Mouse (Mus musculus): ENCODE data around the gene Wwc1.
"Not testable (repeated sequence)": the region's sequence is repeated elsewhere in the genome, so short reads cannot be mapped to it uniquely, and the experiment has no call there.

The Wwc1 gene

GRCm38 (mm10) chr11:35882777-35883176, 97.5 kb downstream of the Wwc1 start:
- DNase-seq (ENCODE audit: low read depth, low spot score), result no peak

GRCm38 (mm10) chr11:35878559-35878897, 101.8 kb downstream of the Wwc1 start:
- no peak for DNase-seq (ENCODE audit: low read depth, low spot score)

GRCm38 (mm10) chr11:35877651-35878558, 102.4 kb downstream of the Wwc1 start:
- no peak for DNase-seq (ENCODE audit: low read depth, low spot score)

GRCm38 (mm10) chr11:35873624-35874244, 106.6 kb downstream of the Wwc1 start:
- no peak for DNase-seq (ENCODE audit: low read depth, low spot score)

GRCm38 (mm10) chr11:35870961-35871360, 109.4 kb downstream of the Wwc1 start:
- DNase-seq (ENCODE audit: low read depth, low spot score), result no peak

- DNase-seq (ENCODE audit: low read depth, low spot score), result no peak
These were observed 114.2 kb downstream of the Wwc1 start for GRCm38 (mm10) chr11:35866140-35866539.

GRCm38 (mm10) chr11:35864981-35865604, 115.2 kb downstream of the Wwc1 start:
- no peak for DNase-seq (ENCODE audit: low read depth, low spot score)

- no peak for DNase-seq (ENCODE audit: low read depth, low spot score)
These were observed 116.7 kb downstream of the Wwc1 start for GRCm38 (mm10) chr11:35863653-35864052.

GRCm38 (mm10) chr11:35857395-35858067, 122.8 kb downstream of the Wwc1 start:
- DNase-seq (ENCODE audit: low read depth, low spot score), result no peak

- no peak for DNase-seq (ENCODE audit: low read depth, low spot score)
These were observed 123.8 kb downstream of the Wwc1 start for GRCm38 (mm10) chr11:35856359-35857040.

GRCm38 (mm10) chr11:35855567-35855966, 124.8 kb downstream of the Wwc1 start:
- no peak for DNase-seq (ENCODE audit: low read depth, low spot score)

GRCm38 (mm10) chr11:35854941-35855340, 125.4 kb downstream of the Wwc1 start:
- no peak for DNase-seq (ENCODE audit: low read depth, low spot score)

GRCm38 (mm10) chr11:35853651-35854050, 126.7 kb downstream of the Wwc1 start:
- DNase-seq (ENCODE audit: low read depth, low spot score), result no peak

- DNase-seq (ENCODE audit: low read depth, low spot score), result no peak
These were observed 127.6 kb downstream of the Wwc1 start for GRCm38 (mm10) chr11:35852731-35853130.

- DNase-seq (ENCODE audit: low read depth, low spot score), result no peak
These were observed 136.0 kb downstream of the Wwc1 start for GRCm38 (mm10) chr11:35844299-35844698.

- DNase-seq (ENCODE audit: low read depth, low spot score), result not testable (repeated sequence)
These were observed 137.8 kb downstream of the Wwc1 start for GRCm38 (mm10) chr11:35842560-35842959.

GRCm38 (mm10) chr11:35841738-35842325, 138.5 kb downstream of the Wwc1 start:
- DNase-seq (ENCODE audit: low read depth, low spot score), result no peak

GRCm38 (mm10) chr11:35840806-35841205, 139.5 kb downstream of the Wwc1 start:
- not testable (repeated sequence) for DNase-seq (ENCODE audit: low read depth, low spot score)

GRCm38 (mm10) chr11:35840282-35840681, 140.0 kb downstream of the Wwc1 start:
- no peak for DNase-seq (ENCODE audit: low read depth, low spot score)

GRCm38 (mm10) chr11:35838345-35839338, 141.7 kb downstream of the Wwc1 start:
- peak; percentile 68 for DNase-seq (ENCODE audit: low read depth, low spot score)

All from c-Kit-negative CD71-positive TER-119-positive erythroid progenitor cells, embryonic 14.5 days (primary cell).